Mouse (Mus musculus) forebrain, postnatal 0 days (tissue): Measurements from ENCODE around the gene Slc22a20. TPM values are rescaled to one million over a fixed set of nuclear protein-coding genes. Genes with fewer than 3 reads are reported as not detected.

Source experiments
- ATAC-seq: fragments of 200-750 bp; cut with Nextera tagmentation; 2 replicates; pipeline ENCODE4 v1.8.0; 2017; ENCODE audit warnings: mild to moderate bottlenecking, moderate library complexity
- DNase-seq: peaks from one replicate; pipeline ENCODE4 v3.0.0-alpha.2; 2015
- H3K27ac ChIP-seq: fragments of 300-500 bp; sonication (generic); 2 replicates; pipeline ENCODE4 v1.5.1; 2014; ENCODE audit warnings: low read depth, mild to moderate bottlenecking, antibody characterized with exemption, low read length, moderate library complexity, mixed read lengths
- H3K27me3 ChIP-seq: fragments of 300-500 bp; sonication (generic); 2 replicates; pipeline ENCODE4 v1.6.1; 2014; ENCODE audit warnings: mild to moderate bottlenecking, low read length, mixed read lengths; ENCODE audit not compliant: insufficient read depth
- H3K36me3 ChIP-seq: fragments of 300-500 bp; sonication (generic); 2 replicates; pipeline ENCODE4 v1.6.1; 2014; ENCODE audit warnings: mild to moderate bottlenecking, moderate library complexity; ENCODE audit not compliant: insufficient read depth
- H3K4me1 ChIP-seq: fragments of 300-500 bp; sonication (generic); 2 replicates; pipeline ENCODE4 v1.6.1; 2014; ENCODE audit warnings: antibody characterized with exemption; ENCODE audit not compliant: insufficient read depth
- H3K4me2 ChIP-seq: fragments of 300-500 bp; sonication (generic); 2 replicates; pipeline ENCODE4 v1.6.1; 2014; ENCODE audit warnings: low read depth, mild to moderate bottlenecking, moderate library complexity
- H3K4me3 ChIP-seq: fragments of 300-500 bp; sonication (generic); 2 replicates; pipeline ENCODE4 v1.5.1; 2014; ENCODE audit warnings: low read depth, low read length, mixed read lengths
- H3K9ac ChIP-seq: fragments of 300-500 bp; sonication (generic); 2 replicates; pipeline ENCODE4 v1.6.1; 2014; ENCODE audit warnings: mild to moderate bottlenecking
- H3K9me3 ChIP-seq: fragments of 300-500 bp; sonication (generic); 2 replicates; pipeline ENCODE4 v1.6.1; 2016; ENCODE audit warnings: low read length
- CTCF ChIP-seq: sonication (generic); IDR thresholded peaks from 2 replicates; pipeline ENCODE4 v1.5.1; 2016; ENCODE audit warnings: antibody characterized with exemption, control low read depth, low read depth
- WGBS: fragments of 180-500 bp; shearing (Covaris S2); extraction: QIAGEN DNeasy Blood & Tissue Kit; methylation state at CpG from one replicate; pipeline ENCODE4 v1.1.7; 2014; 5-methylcytosine and 5-hydroxymethylcytosine counted together
- polyA plus RNA-seq: library from polyadenylated mRNA; unstranded; fragments of >200 nt; fragmentation: Nextera tagmentation; extraction: Ambion mirVana; gene quantifications from 2 replicates; pipeline ENCODE4 v1.2.1, GENCODE M21; 2015
- total RNA-seq: library from RNA; depleted of rRNA; stranded (reverse); fragments of >200 nt; gene quantifications from 2 replicates; pipeline ENCODE4 v1.2.3, GENCODE M21; 2014

The Slc22a20 gene
- total and polyA plus RNA-seq, 2 experiments from 2014 or later: not detected

GRCm38 (mm10) chr19:6007013-6007412 lies 21.1 kb upstream of the Slc22a20 start:
- WGBS: 87% methylated on average over 13 of the region's 13 CpGs

GRCm38 (mm10) chr19:6005541-6005940 lies 19.6 kb upstream of the Slc22a20 start:
- Histone ChIP-seq H3K9ac (no peak overlapping the region), H3K4me2 (no peak overlapping the region), H3K36me3 (no peaks in the 10 kb centered on the region), H3K27ac (no peak overlapping the region), H3K27me3 (no peaks in the 10 kb centered on the region), H3K9me3 (no peaks in the 10 kb centered on the region), H3K4me3 (no peak overlapping the region), H3K4me1 (no peaks in the 10 kb centered on the region)
- DNase-seq: no peak
- 52% methylated on average over 11 of the region's 11 CpGs for WGBS
- no peak for TF ChIP-seq CTCF
- no peak for ATAC-seq

More at GRCm38 (mm10) chr19:6007013-6007412, 21.1 kb upstream of the Slc22a20 start:
- H3K4me3 ChIP-seq: no peak overlapping the region
- ATAC-seq (no peak), DNase-seq (no peak)
- H3K4me1 ChIP-seq: no peaks in the 10 kb centered on the region
- H3K36me3 ChIP-seq: no peaks in the 10 kb centered on the region
- H3K9me3 ChIP-seq: no peaks in the 10 kb centered on the region
- TF ChIP-seq CTCF: no peak
- no peaks in the 10 kb centered on the region for H3K27me3 ChIP-seq
- no peak overlapping the region for H3K4me2 ChIP-seq
- H3K27ac ChIP-seq: no peak overlapping the region
- H3K9ac ChIP-seq: no peak overlapping the region

GRCm38 (mm10) chr19:5999969-6000368 lies 14.0 kb upstream of the Slc22a20 start:
- H3K4me3 ChIP-seq: no peak overlapping the region
- no peak for TF ChIP-seq CTCF
- no peak overlapping the region for H3K27ac ChIP-seq
- no peaks in the 10 kb centered on the region for H3K4me1 ChIP-seq
- ATAC-seq: no peak
- no peak overlapping the region for H3K4me2 ChIP-seq
- H3K9me3 ChIP-seq: no peaks in the 10 kb centered on the region
- no peak for DNase-seq
- 80% methylated on average over 5 of the region's 5 CpGs for WGBS
- no peak overlapping the region for H3K9ac ChIP-seq
- no peaks in the 10 kb centered on the region for H3K27me3 ChIP-seq
- H3K36me3 ChIP-seq: no peaks in the 10 kb centered on the region

- H3K27me3 ChIP-seq: no peaks in the 10 kb centered on the region
- H3K4me3 ChIP-seq: no peak overlapping the region
- H3K36me3 ChIP-seq: no peaks in the 10 kb centered on the region
- ATAC-seq (no peak), DNase-seq (no peak)
- H3K9me3 ChIP-seq: no peaks in the 10 kb centered on the region
- 87% methylated on average over 3 of the region's 3 CpGs for WGBS
- H3K27ac ChIP-seq: no peak overlapping the region
- no peak overlapping the region for H3K4me2 ChIP-seq
- TF ChIP-seq CTCF: no peak
- H3K4me1 ChIP-seq: no peaks in the 10 kb centered on the region
- no peak overlapping the region for H3K9ac ChIP-seq
Observed at GRCm38 (mm10) chr19:5998180-5998579, 12.2 kb upstream of the Slc22a20 start.

GRCm38 (mm10) chr19:5994711-5995110 lies 8.8 kb upstream of the Slc22a20 start:
- Histone ChIP-seq H3K4me1 (no peaks in the 10 kb centered on the region), H3K9me3 (no peaks in the 10 kb centered on the region), H3K27ac (no peak overlapping the region), H3K9ac (no peak overlapping the region), H3K4me3 (no peak overlapping the region), H3K27me3 (no peaks in the 10 kb centered on the region), H3K36me3 (no peaks in the 10 kb centered on the region), H3K4me2 (no peak overlapping the region)
- TF ChIP-seq CTCF: no peak
- DNase-seq (no peak), ATAC-seq (no peak)
- WGBS: 82% methylated on average over 14 of the region's 14 CpGs

GRCm38 (mm10) chr19:5992012-5992411 lies 6.1 kb upstream of the Slc22a20 start:
- no peak for DNase-seq
- no peak overlapping the region for H3K27ac ChIP-seq
- H3K9me3 ChIP-seq: no peaks in the 10 kb centered on the region
- no peak overlapping the region for H3K4me2 ChIP-seq
- no peak overlapping the region for H3K9ac ChIP-seq
- no peaks in the 10 kb centered on the region for H3K36me3 ChIP-seq
- no peak for ATAC-seq
- H3K27me3 ChIP-seq: no peaks in the 10 kb centered on the region
- WGBS: 85% methylated on average over 7 of the region's 7 CpGs
- H3K4me3 ChIP-seq: no peak overlapping the region
- no peaks in the 10 kb centered on the region; the same call in 1 of the 2 replicates for H3K4me1 ChIP-seq
- TF ChIP-seq CTCF: no peak

GRCm38 (mm10) chr19:5991467-5991866 lies 5.5 kb upstream of the Slc22a20 start:
- no peak for ATAC-seq
- WGBS: 92% methylated on average over 7 of the region's 7 CpGs

More at GRCm38 (mm10) chr19:5991467-5991866, 5.5 kb upstream of the Slc22a20 start:
- no peaks in the 10 kb centered on the region for H3K36me3 ChIP-seq
- H3K27me3 ChIP-seq: no peaks in the 10 kb centered on the region
- no peak overlapping the region for H3K4me2 ChIP-seq
- H3K9me3 ChIP-seq: no peaks in the 10 kb centered on the region
- no peak for TF ChIP-seq CTCF
- H3K9ac ChIP-seq: no peak overlapping the region
- no peak overlapping the region for H3K4me3 ChIP-seq
- DNase-seq: no peak
- no peak overlapping the region for H3K27ac ChIP-seq
- no peaks in the 10 kb centered on the region; the same call in 1 of the 2 replicates for H3K4me1 ChIP-seq
